Mouse (Mus musculus) hindlimb bud, embryonic 11.5 days (tissue): ENCODE measurements at regions not wholly inside any gene's neighbourhood (a gene's known extent, or its start where the extent isn't known, plus 50 kb on each side); places are given as distances from the start of the nearest gene placed in this dataset.

ENCODE experiments used
- DNase-seq: peaks from one replicate; pipeline ENCODE4 v3.0.0-alpha.2; 2012; ENCODE audit warnings: low read depth, low spot score; ENCODE audit errors: extremely low spot score

DNA sequence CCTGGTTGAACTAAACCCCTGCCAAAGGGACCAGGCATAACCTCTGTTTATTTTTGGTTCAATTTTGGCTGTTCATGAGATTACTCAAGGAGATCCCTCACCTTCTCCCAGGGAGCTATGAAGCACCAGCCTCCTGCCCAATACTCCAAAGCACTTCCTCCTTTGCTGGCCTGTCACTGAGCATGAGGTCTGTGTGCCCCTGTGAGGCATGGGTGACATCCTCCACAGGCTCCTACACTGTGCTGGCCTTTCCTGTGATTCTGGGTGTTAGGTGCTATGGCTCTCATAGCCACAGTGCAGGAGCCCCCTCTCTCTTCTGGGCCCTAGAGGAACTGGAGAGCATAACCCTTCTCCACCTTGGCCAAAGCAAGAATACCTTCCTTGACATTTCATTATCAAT is 53.1 kb upstream of the Ankrd50 start:
- no peak for DNase-seq
